ENCODE assay signal across 8 mouse cellular contexts in genomic region chr10:56106333-56106995, GRCm38 (mm10). TPM values are rescaled to one million over a fixed set of nuclear protein-coding genes. Genes with fewer than 3 reads are reported as not detected.
DNase-seq lines count a peak whose midpoint lies in the region; ATAC-seq and TF ChIP-seq lines count a peak whose summit lies in the region.

Msl3l2 (plus strand) TSS chr10:56106917.

- peaks cover 8% of the 10 kb centered on the region; the same call in 1 of the 2 replicates for H3K4me1 ChIP-seq in hindbrain, embryonic 12.5 days
- H3K4me1 ChIP-seq in lung, postnatal 0 days (ENCODE audit: insufficient read depth, low read depth, low read length), result no peaks in the 10 kb centered on the region

- H3K27me3 ChIP-seq in hindbrain, embryonic 12.5 days, result no peaks in the 10 kb centered on the region
- no peaks in the 10 kb centered on the region for H3K27me3 ChIP-seq in lung, postnatal 0 days (replicated peaks; ENCODE audit: insufficient read depth, low read length)

- no peaks in the 10 kb centered on the region for H3K9me3 ChIP-seq in hindbrain, embryonic 12.5 days (replicated peaks)
- no peaks in the 10 kb centered on the region for H3K9me3 ChIP-seq in lung, postnatal 0 days (ENCODE audit: low read length)

- H3K9ac ChIP-seq in hindbrain, embryonic 12.5 days, result no peak within 1 kb of the TSS
- peak within 1 kb of the TSS; percentile 77 for H3K9ac ChIP-seq in lung, postnatal 0 days (replicated peaks; ENCODE audit: low read depth)

- TF ChIP-seq EP300 in lung, postnatal 0 days (IDR thresholded peaks at IDR 0.05), result peak; percentile 76

- no peak within 1 kb of the TSS for H3K27ac ChIP-seq in hindbrain, embryonic 12.5 days
- peak within 1 kb of the TSS; percentile 82 for H3K27ac ChIP-seq in lung, postnatal 0 days (ENCODE audit: low read length)

- H3K36me3 ChIP-seq in hindbrain, embryonic 12.5 days, result no peaks in the 10 kb centered on the region
- no peaks in the 10 kb centered on the region for H3K36me3 ChIP-seq in lung, postnatal 0 days (ENCODE audit: insufficient read depth, low read length)

- H3K4me2 ChIP-seq in hindbrain, embryonic 12.5 days (replicated peaks), result peak within 1 kb of the TSS; percentile 35
- peak within 1 kb of the TSS; percentile 60 for H3K4me2 ChIP-seq in lung, postnatal 0 days (replicated peaks; ENCODE audit: low read depth, low read length)

- H3K4me3 ChIP-seq in hindbrain, embryonic 12.5 days, result no peak within 1 kb of the TSS; the same call in 1 of the 2 replicates
- peak within 1 kb of the TSS; percentile 51 for H3K4me3 ChIP-seq in lung, postnatal 0 days (ENCODE audit: low read depth, low read length)

- 27% methylated on average over 18 of the region's 18 CpGs for WGBS in hindbrain, embryonic 12.5 days
- 22% methylated on average over 18 of the region's 18 CpGs for WGBS in lung, postnatal 0 days

- DNase-seq in R1 (ENCODE audit: low read depth, low spot score), result peak; percentile 97
- DNase-seq in cerebellum, postnatal 10 days, result peak; percentile 91 to 95
- DNase-seq in frontal cortex, postnatal 14 days (ENCODE audit: low spot score in 2 of 2), result peak; percentile 83 to 90
- peak; percentile 90 to 93 for DNase-seq in layer of hippocampus, postnatal 10 days (ENCODE audit: low spot score in 2 of 2)
- DNase-seq in lung, postnatal 0 days (ENCODE audit: low spot score), result peak; percentile 97
- peak; percentile 87 for DNase-seq in ovary, postnatal 14 days (ENCODE audit: low spot score)
- peak; percentile 83 to 95 for DNase-seq in thymus, postnatal 10 days (ENCODE audit: low spot score in 2 of 2)

- peak; percentile 84 for TF ChIP-seq CTCF in lung, postnatal 0 days (IDR thresholded peaks at IDR 0.05)

- peak; percentile 74 for ATAC-seq in hindbrain, embryonic 12.5 days (ENCODE audit: low FRiP score)
- peak; percentile 98 for ATAC-seq in lung, postnatal 0 days

RNA-seq across cellular contexts. Expression of gene Msl3l2, which starts in this region (rescaled TPM):
- polyA plus RNA-seq in hindbrain, embryonic 12.5 days (2016; fragmentation: Nextera tagmentation; extraction: Ambion mirVana), result 12.0 and 12.2 TPM in 2 replicates
- 10 to 100 TPM; 13.4 to 14.5 TPM for total RNA-seq in layer of hippocampus, postnatal 10 days (2021)
- polyA plus RNA-seq in lung, postnatal 0 days (2015; fragmentation: Nextera tagmentation; extraction: Ambion mirVana), result 7.2 and 8.1 TPM in 2 replicates
